Mouse (Mus musculus): Measurements from ENCODE around the gene Fxyd7.

DNA sequence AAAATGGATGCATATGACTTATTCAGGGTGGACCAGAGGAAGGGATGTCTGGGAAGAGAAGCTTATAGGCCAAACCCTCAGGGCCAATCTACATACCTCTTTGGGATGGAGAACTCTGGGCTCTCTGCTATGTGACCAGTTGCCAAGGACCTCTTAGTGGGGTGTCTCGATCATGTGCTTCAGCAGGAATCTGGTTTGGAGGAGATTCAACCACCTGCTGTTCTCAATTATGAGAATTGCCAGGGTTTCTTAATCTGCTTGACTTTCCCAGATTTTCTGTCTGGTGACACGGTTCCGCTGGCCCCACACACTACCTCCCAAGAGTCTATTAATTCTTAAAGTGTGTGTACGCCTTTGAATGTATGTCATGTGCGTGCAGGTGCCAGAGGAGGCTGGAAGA is 57.3 kb downstream of the Fxyd7 start:
- no peak for TF ChIP-seq POLR2A (IDR thresholded peaks at IDR 0.05; ENCODE audit: insufficient read depth, low read length)
- no peak for TF ChIP-seq EP300 (IDR thresholded peaks at IDR 0.05; ENCODE audit: insufficient read depth, low read depth, low read length)
- no peak for TF ChIP-seq CTCF (IDR thresholded peaks at IDR 0.05; ENCODE audit: low read depth, low read length)

Data from ES-Bruce4 (cell line).